Mouse (Mus musculus) cortical plate, adult 2 months (tissue): ENCODE results near the gene Tnpo1.

Experiments used
- CTCF ChIP-seq: fragments of 200-500 bp; IDR thresholded peaks from 2 replicates; pipeline ENCODE4 v1.5.1; 2011; ENCODE audit warnings: mild to moderate bottlenecking, control low read depth, low read length; ENCODE audit not compliant: insufficient read depth; ENCODE audit errors: extremely low read depth
- POLR2A ChIP-seq: fragments of 200-500 bp; IDR thresholded peaks from 2 replicates; pipeline ENCODE4 v1.6.1; 2011; ENCODE audit warnings: mild to moderate bottlenecking, low read length, control low read depth; ENCODE audit not compliant: insufficient read depth; ENCODE audit errors: extremely low read depth

- TF ChIP-seq CTCF (no peak), POLR2A (no peak)
Measured at GRCm38 (mm10) chr13:98963612-98964011, 37.4 kb upstream of the Tnpo1 start.
